Mouse (Mus musculus): ENCODE data around the gene Adh7.

GRCm38 (mm10) chr3:138240411-138240810, 22.9 kb downstream of the Adh7 start:
- no peak for TF ChIP-seq CTCF (IDR thresholded peaks at IDR 0.05; ENCODE audit: borderline replicate concordance, insufficient read depth, low read length)
- no peak for TF ChIP-seq POLR2A (IDR thresholded peaks at IDR 0.05; ENCODE audit: low read depth, low read length)

Measured in embryonic fibroblast, embryonic 13.5 days (primary cell).